Mouse (Mus musculus) limb, embryonic 14.5 days (tissue): ENCODE results near the gene Myh7. TPM values are rescaled to one million over a fixed set of nuclear protein-coding genes. Genes with fewer than 3 reads are reported as not detected.
"Not testable (repeated sequence)": the region's sequence is repeated elsewhere in the genome, so short reads cannot be mapped to it uniquely, and the experiment has no call there.

Source experiments
- ATAC-seq: fragments of 200-750 bp; cut with Nextera tagmentation; 2 replicates; pipeline ENCODE4 v1.8.0; 2017; ENCODE audit warnings: low read depth, moderate number of reproducible peaks, moderate TSS enrichment; ENCODE audit not compliant: low FRiP score
- DNase-seq: peaks from one replicate; pipeline ENCODE4 v3.0.0-alpha.2; 2015; ENCODE audit warnings: low spot score
- H3K27ac ChIP-seq: fragments of 300-500 bp; sonication (generic); replicated peaks from 2 replicates; pipeline ENCODE4 v1.5.1; 2014; ENCODE audit warnings: low read depth, mild to moderate bottlenecking, low read length, moderate library complexity, mixed read lengths
- H3K27me3 ChIP-seq: fragments of 300-500 bp; sonication (generic); 2 replicates; pipeline ENCODE4 v1.6.1; 2014; ENCODE audit warnings: low read length, mixed read lengths; ENCODE audit not compliant: control insufficient read depth, insufficient read depth
- H3K36me3 ChIP-seq: fragments of 300-500 bp; sonication (generic); 2 replicates; pipeline ENCODE4 v1.6.1; 2014; ENCODE audit warnings: mild to moderate bottlenecking, low read length, moderate library complexity, mixed read lengths; ENCODE audit not compliant: control insufficient read depth, insufficient read depth
- H3K4me1 ChIP-seq: fragments of 300-500 bp; sonication (generic); 2 replicates; pipeline ENCODE4 v1.6.1; 2014; ENCODE audit warnings: antibody characterized with exemption, low read length, mixed read lengths; ENCODE audit not compliant: control insufficient read depth, insufficient read depth
- H3K4me2 ChIP-seq: fragments of 300-500 bp; sonication (generic); replicated peaks from 2 replicates; pipeline ENCODE4 v1.6.1; 2014; ENCODE audit warnings: low read depth, mild to moderate bottlenecking, low read length, moderate library complexity; ENCODE audit not compliant: severe bottlenecking
- H3K4me3 ChIP-seq: fragments of 300-500 bp; sonication (generic); replicated peaks from 2 replicates; pipeline ENCODE4 v1.5.1; 2014; ENCODE audit warnings: low read length
- H3K9ac ChIP-seq: fragments of 300-500 bp; sonication (generic); 2 replicates; pipeline ENCODE4 v1.6.1; 2014; ENCODE audit warnings: mild to moderate bottlenecking, low read depth, low read length, moderate library complexity; ENCODE audit not compliant: severe bottlenecking
- H3K9me3 ChIP-seq: fragments of 300-500 bp; sonication (generic); 2 replicates; pipeline ENCODE4 v1.6.1; 2016; ENCODE audit warnings: low read length; ENCODE audit not compliant: control insufficient read depth
- POLR2A ChIP-seq: fragments of 200-500 bp; IDR thresholded peaks from 2 replicates; pipeline ENCODE4 v1.8.0; 2012; ENCODE audit warnings: inconsistent platforms, mild to moderate bottlenecking, moderate library complexity, borderline replicate concordance; ENCODE audit not compliant: insufficient read depth, insufficient read length; ENCODE audit errors: extremely low read depth
- WGBS: fragments of 180-500 bp; shearing (Covaris S2); extraction: QIAGEN DNeasy Blood & Tissue Kit; methylation state at CpG from one replicate; pipeline ENCODE4 v1.1.7; 2014; 5-methylcytosine and 5-hydroxymethylcytosine counted together
- polyA plus RNA-seq, 2 experiments: library from polyadenylated mRNA; depleted of rRNA in 1 of 2; stranded (reverse) in 1 of 2; unstranded in 1 of 2; fragments of >200 nt; fragmentation: Nextera tagmentation in 1 of 2; extraction: Ambion mirVana in 1 of 2; gene quantifications; 2 replicates each; pipeline versions ENCODE4 v1.2.1 to v1.2.3; 2012 to 2014

The Myh7 gene
- polyA plus RNA-seq, 2 experiments = 55.3 to 59.8 TPM

DNA sequence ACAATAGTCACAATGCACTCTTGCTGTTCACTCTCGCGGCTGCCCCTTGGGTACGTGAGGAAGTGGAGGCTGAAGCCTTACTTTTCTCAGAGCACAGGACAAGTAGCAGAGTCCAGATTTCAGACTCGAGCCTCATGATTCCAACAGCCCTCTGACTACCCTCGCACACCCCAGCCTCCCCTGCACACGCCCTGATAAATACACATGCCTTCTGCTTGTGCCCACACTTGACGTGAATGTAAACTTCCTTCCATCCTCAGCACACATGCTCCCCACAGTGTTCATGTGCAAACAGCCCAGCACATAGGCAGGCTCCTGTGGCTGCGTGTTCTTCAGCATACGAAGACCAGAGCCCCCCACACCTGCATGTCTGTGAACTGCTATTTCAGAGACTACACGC lies 790 bp downstream of the Myh7 start:
- H3K9ac ChIP-seq = no peak overlapping the region
- H3K4me1 ChIP-seq = no peaks in the 10 kb centered on the region
- ATAC-seq (no peak), DNase-seq (no peak)
- no peak overlapping the region for H3K4me3 ChIP-seq
- H3K9me3 ChIP-seq = no peaks in the 10 kb centered on the region
- H3K27ac ChIP-seq = no peak overlapping the region
- H3K4me2 ChIP-seq = no peak overlapping the region
- H3K36me3 ChIP-seq = no peaks in the 10 kb centered on the region
- no peak for TF ChIP-seq POLR2A
- H3K27me3 ChIP-seq = no peaks in the 10 kb centered on the region
- 75% methylated on average over 10 of the region's 10 CpGs for WGBS

DNA sequence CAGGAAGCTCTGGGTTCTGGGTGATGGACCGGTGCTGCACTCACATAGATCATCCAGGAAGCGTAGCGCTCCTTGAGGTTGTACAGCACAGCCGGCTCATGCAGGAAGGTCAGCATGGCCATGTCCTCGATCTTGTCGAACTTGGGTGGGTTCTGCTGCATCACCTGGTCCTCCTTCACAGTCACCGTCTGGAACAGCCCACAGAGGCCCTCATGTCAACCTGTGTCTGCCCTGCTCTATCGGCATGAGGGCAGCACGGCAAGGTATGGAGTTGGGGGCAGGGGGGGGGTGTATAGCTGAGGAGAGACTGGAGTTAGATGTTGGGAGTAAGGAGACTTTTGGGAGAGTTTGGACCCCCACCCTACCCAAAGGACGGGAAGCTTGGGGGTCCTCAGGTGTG lies 2.2 kb downstream of the Myh7 start:
- no peak for ATAC-seq
- Histone ChIP-seq H3K4me3 (no peak overlapping the region), H3K27me3 (no peaks in the 10 kb centered on the region), H3K4me1 (no peaks in the 10 kb centered on the region), H3K9me3 (no peaks in the 10 kb centered on the region), H3K27ac (no peak overlapping the region), H3K4me2 (no peak overlapping the region), H3K36me3 (no peaks in the 10 kb centered on the region), H3K9ac (no peak overlapping the region)
- DNase-seq = no peak
- WGBS = 90% methylated on average over 10 of the region's 10 CpGs
- no peak for TF ChIP-seq POLR2A

DNA sequence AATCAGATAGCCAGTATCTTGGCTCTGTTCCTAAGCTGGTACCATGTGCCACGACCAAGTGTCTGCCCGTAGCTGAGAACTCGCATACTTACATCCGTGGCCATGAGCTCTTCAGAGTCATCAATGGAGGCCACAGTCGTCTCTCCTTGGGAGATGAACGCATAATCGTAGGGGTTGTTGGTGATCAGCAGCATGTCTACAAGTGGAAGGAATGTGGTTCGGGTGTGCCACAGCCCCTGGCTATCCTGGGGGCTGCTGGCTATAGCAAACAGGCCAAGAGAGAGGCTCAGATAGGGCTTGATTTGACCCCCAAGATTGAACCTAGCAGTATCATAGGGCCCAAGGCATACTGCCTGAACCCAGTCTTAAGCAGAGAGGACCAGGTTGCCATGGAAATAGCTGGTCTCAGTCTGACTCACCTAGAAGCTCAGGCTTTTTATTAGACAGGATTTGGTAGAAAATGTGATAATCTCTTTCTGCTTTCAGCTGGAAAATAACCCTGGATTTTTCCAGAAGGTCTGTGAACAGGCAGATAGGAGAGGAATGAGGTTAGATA lies 4.5 kb downstream of the Myh7 start:
- H3K4me2 ChIP-seq = no peak overlapping the region
- no peak for ATAC-seq
- H3K9me3 ChIP-seq = no peaks in the 10 kb centered on the region
- no peak overlapping the region for H3K9ac ChIP-seq
- H3K27ac ChIP-seq = no peak overlapping the region
- no peak for DNase-seq
- no peak overlapping the region for H3K4me3 ChIP-seq
- WGBS = 87% methylated on average over 8 of the region's 8 CpGs
- no peaks in the 10 kb centered on the region for H3K36me3 ChIP-seq
- no peaks in the 10 kb centered on the region for H3K27me3 ChIP-seq
- H3K4me1 ChIP-seq = no peaks in the 10 kb centered on the region
- no peak for TF ChIP-seq POLR2A

DNA sequence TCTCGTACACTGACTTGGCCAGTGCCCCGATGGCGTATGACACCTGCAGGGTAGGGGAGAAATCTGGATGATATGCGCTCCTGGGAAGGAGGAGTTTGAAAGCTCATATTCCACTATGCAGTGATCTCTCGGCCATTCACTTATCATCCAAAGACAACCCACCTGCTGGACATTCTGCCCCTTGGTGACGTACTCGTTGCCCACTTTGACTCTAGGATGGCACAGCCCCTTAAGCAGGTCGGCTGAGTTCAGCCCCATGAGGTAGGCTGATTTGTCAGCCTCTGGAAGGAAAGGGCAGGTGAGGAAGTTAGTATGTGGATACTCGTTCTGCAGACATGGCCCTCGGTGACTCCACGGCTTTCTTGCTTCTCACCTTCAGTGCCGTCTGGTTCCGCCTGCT lies 5.5 kb downstream of the Myh7 start:
- no peak overlapping the region for H3K4me2 ChIP-seq
- TF ChIP-seq POLR2A = no peak
- H3K4me3 ChIP-seq = no peak overlapping the region
- H3K9me3 ChIP-seq = no peaks in the 10 kb centered on the region
- H3K36me3 ChIP-seq = no peaks in the 10 kb centered on the region
- H3K9ac ChIP-seq = no peak overlapping the region
- H3K27ac ChIP-seq = no peak overlapping the region
- no peak for DNase-seq
- H3K27me3 ChIP-seq = no peaks in the 10 kb centered on the region
- WGBS = 81% methylated on average over 13 of the region's 13 CpGs
- H3K4me1 ChIP-seq = no peaks in the 10 kb centered on the region
- ATAC-seq = no peak

DNA sequence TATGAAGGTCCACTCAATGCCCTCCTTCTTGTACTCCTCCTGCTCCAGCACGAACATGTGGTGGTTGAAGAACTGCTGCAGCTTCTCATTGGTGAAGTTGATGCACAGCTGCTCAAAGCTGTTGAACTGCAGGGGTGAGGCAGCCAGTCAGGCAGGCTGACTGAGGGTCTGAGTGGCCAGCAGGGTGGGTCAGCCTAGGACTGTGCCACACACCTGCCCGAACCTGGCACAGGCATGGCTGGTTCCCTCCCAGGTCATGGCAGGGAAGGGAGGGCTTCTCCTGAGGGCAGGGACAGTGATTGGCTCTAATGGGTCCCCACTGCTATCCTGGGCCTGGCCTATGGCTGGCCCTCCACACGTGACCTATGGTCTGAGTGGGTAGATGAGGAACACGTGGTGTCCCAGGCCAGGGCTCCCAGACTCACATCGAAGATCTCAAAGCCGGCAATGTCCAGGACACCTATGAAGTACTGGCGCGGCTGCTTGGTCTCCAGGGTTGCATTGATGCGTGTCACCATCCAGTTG lies 6.0 kb downstream of the Myh7 start:
- not testable (repeated sequence) for H3K36me3 ChIP-seq, H3K4me3 ChIP-seq, ATAC-seq, H3K27me3 ChIP-seq, DNase-seq, H3K4me2 ChIP-seq, H3K27ac ChIP-seq, H3K4me1 ChIP-seq, H3K9ac ChIP-seq, H3K9me3 ChIP-seq
- WGBS = 85% methylated on average over 9 of the region's 9 CpGs

DNA sequence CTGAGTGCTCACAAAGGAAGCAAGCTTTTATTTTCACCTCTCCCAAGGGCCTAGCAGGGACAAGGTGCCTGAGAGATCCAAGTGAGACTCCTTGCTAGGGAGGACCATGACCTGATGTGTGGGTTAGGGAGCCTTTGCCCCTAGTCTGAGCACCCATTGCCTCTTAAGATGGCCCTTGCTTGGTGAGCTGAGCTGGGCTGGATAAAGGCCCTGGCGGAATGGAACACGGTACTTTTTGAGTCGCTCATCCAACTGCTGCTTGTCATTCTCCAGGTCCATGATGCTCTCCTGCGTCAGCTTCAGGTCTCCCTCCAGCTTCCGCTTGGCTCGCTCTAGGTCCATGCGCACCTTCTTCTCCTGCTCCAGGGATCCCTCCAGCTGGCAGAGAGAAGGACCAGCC lies 12.5 kb downstream of the Myh7 start:
- no peak overlapping the region for H3K9ac ChIP-seq
- no peak for DNase-seq
- H3K4me3 ChIP-seq = no peak overlapping the region
- no peak overlapping the region for H3K4me2 ChIP-seq
- no peaks in the 10 kb centered on the region for H3K9me3 ChIP-seq
- no peak for ATAC-seq
- H3K27ac ChIP-seq = no peak overlapping the region
- no peak for TF ChIP-seq POLR2A
- 95% methylated on average over 7 of the region's 7 CpGs for WGBS
- no peaks in the 10 kb centered on the region for H3K4me1 ChIP-seq
- no peaks in the 10 kb centered on the region for H3K36me3 ChIP-seq
- no peaks in the 10 kb centered on the region for H3K27me3 ChIP-seq
